Mouse (Mus musculus) thymus, postnatal 25 days (tissue): ENCODE measurements around the gene Selenof.

Experiments
- DNase-seq: peaks from one replicate; pipeline ENCODE4 v3.0.0; 2022

Gene Selenof

GRCm38 (mm10) chr3:144570047-144570815 lies at the start of gene Selenof, which contains the start of gene Hs2st1:
TSS of gene Selenof (plus strand) at chr3:144570304.
TSS of gene Hs2st1 (minus strand) at chr3:144570181.
- DNase-seq = peak; percentile 94

- no peak for DNase-seq
Observed at GRCm38 (mm10) chr3:144527918-144528317, 42.2 kb upstream of the Selenof start.

- no peak for DNase-seq
Observed at GRCm38 (mm10) chr3:144531023-144531422, 39.1 kb upstream of the Selenof start.

DNA sequence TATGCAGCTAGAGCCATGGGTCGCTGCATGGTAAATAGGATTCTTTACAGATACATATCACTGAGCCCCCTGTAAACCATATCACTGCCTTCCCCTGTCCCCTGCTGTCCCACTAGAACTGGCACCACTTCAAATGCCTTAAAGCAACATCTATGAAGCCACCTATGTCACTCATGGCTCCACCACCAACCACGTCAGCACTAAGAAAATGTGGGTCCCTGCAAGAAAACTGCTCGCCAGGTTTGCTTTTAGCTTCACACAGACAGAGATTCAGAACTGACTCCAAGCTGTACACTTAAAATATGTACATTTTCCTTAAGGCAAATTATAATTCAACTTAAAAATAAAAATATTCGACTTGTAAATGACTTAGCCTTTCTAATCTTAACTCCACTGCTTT lies 35.0 kb upstream of the Selenof start:
- DNase-seq = no peak

GRCm38 (mm10) chr3:144537078-144537855 lies 32.8 kb upstream of the Selenof start:
- peak; percentile 31 for DNase-seq

GRCm38 (mm10) chr3:144539051-144539450 lies 31.1 kb upstream of the Selenof start:
- DNase-seq = no peak

GRCm38 (mm10) chr3:144540805-144541204 lies 29.3 kb upstream of the Selenof start:
- DNase-seq = no peak

DNA sequence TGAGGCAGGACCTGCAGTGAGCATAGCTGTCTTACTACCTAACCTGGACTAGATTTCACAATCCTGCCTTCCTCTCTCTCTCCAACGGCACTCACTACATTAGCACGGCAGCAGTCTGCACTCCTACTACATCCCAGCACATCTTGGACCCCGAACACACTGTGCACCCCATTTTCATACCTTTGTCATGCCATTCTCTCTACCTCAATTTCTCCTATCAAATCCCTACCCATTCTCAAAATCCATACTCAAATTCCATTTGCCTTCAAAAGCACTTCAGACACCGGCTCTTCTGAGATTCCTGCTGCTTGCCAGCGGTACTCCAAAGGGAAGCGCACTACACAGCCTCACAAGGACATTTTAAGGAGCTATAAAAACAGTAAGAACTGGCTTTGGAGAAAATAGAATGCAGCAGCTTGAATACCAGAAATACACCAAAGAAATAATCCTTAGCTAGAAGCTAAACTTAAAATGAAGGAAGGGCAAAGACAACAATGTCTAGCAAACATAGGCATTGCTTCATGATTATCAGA lies 28.1 kb upstream of the Selenof start:
- DNase-seq = no peak

- no peak for DNase-seq
Observed at GRCm38 (mm10) chr3:144545152-144545551, 25.0 kb upstream of the Selenof start.

DNA sequence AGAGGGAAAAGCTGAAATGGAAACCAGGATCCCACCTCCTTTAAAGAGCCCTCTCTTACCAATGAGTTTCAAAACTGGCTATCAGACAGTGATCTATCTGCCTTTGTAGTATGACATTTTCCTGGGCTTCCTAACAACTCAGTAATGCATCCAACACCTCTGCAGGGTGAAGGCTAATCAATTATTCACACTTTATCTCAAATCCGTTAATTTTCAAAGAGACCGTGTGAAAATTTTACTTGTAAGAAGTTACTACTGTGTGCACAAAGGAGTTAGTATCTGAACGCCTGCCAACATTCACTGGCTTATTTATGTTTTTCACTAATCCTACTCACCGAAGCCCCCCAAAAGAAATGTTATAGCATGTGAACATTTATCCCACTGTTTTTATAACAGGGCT lies 24.3 kb upstream of the Selenof start:
- no peak for DNase-seq

DNA sequence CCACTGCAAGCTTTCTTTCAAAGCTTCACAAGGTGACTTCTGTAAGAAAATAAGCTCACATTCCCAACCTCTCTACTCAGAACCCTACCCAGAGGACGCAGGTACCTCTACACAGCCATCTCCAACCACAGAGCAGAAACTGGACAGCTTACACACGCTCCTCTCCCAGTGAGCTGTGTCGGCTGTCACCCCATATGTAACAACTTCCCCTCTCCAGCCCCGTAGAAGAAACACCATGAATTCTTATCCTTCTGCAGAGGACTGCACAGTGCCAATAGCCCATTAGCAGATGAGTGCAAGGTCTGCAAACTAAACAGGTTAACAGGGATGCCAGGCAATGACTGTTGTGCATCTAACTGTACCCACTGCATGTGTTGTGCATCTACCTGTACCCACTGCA lies 23.6 kb upstream of the Selenof start:
- DNase-seq = peak; percentile 22

- DNase-seq = peak; percentile 66
Observed at GRCm38 (mm10) chr3:144548186-144548845, 21.8 kb upstream of the Selenof start.

DNA sequence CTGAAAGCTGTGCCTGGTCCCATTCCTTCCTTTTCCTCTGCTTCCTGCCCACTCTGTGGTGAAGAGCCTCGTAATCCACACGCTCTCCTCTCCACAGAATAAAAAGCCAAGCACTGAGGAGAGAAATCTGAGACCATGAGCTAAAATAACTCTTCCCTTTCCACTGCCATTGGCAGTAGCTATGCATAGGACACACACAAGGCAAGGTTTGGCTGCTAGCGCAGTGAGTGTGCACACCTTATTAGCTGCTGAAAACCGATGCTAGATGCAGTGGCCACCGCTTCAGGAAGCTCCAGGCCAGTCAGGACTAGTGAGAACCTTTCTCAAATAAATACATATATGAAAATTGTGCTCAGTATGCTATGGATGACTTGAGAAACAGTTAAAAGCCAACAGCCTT lies 20.1 kb upstream of the Selenof start:
- no peak for DNase-seq

DNA sequence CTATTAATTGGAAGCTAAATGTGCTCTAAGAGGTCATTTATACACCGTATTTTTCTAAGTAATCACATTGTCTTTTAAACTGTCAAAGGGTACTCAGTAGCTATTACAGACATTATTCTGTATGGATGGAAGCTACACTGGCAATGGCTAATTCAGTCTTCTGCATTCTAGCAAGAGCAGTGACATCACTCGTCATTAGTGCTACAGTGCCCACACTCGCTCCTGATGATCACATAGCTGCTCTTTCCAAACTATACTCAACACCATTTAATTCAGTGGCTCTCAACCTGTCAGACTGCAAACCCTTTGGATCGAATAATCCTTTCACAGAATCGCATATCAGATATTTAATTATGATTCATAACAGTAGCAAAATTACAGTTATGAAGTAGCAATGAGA lies 19.4 kb upstream of the Selenof start:
- DNase-seq = no peak

DNA sequence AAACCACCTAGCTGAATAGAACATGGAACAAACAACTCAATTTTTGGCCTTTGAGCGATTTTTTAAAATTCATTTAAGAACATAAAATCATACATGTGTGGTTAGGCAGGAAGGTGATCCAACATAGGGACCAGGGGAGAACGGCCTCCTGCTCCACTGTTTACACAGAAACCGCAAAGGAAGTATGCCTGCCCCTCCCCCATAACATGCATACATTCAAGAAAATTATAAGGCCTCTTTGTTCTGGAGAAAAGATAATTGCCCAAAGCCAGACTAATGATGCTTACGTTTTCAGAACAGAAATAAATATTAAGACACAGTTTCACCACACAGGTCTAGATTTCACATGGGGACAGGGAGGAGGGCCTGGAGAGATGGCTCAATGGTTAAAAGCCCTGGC lies 18.7 kb upstream of the Selenof start:
- peak; percentile 54 for DNase-seq

DNA sequence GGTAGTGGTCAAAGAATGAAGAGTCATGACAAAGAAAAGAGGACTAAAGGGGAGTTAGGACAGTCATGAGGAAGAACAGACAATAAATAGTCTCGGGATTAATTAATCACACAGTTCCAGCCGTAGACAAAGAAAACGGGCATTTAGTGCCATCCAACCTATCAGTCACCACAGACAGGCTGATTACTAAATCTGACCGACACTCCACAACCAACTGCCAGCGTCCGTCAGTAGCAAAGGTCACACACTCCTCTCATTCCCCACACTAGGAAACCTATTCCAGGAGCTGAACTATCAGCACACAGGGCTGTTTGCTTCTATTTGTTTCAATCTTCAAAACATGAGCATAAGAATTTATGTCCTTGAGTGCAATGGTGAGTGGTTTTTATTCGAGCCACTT lies 16.2 kb upstream of the Selenof start:
- no peak for DNase-seq

DNA sequence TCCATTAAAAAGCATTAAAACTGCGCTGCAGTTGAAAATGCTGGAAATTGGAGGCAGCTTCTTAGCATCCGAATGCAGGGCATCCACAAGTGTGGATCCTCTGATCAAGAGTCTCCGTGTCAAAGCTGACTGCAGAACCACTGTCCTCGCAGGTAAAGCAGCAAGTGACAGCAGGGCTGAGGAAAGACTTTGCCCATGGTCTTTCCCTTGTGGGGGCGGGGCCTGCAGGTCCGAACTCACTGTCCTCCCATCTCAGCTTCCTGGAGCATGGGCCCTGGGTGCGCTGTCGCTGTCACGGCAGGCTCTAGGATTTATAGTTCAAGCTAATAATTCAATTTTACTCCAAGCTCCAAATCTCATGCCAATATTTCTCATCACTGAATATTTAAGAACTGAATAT lies 15.6 kb upstream of the Selenof start:
- DNase-seq = no peak

GRCm38 (mm10) chr3:144555144-144555543 lies 15.0 kb upstream of the Selenof start:
- DNase-seq = no peak

- no peak for DNase-seq
Observed at GRCm38 (mm10) chr3:144556625-144557324, 13.3 kb upstream of the Selenof start.

DNA sequence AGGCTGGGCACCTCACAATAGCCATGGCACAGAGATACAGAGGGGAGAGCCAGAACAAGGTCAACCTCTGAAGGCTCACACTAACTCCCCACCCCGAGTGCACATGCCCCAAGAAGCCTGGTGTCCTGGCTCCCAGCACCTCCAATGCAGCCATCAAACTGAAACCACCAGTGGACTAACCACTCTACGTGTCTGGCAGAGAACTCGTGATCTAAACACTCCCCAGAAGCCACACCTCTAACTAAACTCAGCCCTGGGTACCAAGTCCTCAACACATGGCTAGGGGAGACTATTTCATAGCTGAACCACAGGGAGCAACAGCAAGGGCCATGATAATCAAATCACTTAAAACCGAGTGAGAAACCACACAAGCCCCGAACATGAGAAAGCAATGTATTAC lies 11.8 kb upstream of the Selenof start:
- no peak for DNase-seq

DNA sequence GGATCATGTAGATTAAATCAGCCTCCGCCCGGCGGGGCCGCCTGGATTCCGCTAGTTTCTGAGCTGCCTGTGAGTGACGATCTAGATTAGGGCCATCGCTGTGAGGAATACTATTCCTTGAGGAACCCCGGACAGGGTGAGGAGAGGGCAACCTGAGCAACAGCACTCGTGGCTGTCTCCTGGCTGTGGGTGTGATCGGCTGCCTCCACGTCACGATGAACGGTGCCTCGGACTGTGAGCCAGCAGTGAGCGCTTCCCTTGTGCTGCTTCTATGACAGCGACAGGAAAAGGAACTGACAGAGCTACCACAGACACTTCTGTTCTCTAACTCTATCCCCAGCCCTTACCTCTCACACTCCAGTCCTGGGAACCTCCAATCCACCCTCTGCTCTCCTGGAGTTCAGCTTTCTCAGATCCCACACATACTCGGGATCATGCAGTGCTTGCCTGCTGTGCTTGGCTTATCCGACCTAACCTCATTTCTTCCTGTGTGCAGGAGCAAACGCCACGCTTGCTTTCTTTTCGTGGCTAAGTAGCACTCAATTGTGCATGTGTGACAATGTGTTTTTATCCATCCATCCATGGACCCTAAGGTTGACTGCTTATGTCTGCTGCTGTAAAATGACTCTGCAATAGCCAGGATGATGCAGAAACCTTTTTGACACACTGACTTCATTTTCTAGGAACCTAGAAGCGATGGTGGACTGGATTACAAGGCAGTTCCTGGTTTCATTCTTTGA lies 8.4 kb upstream of the Selenof start:
- DNase-seq = peak; percentile 51

- no peak for DNase-seq
Observed at GRCm38 (mm10) chr3:144563916-144564315, 6.2 kb upstream of the Selenof start.
